Mouse (Mus musculus) heart, embryonic 15.5 days (tissue): ENCODE measurements at regions not wholly inside any gene's neighbourhood (a gene's known extent, or its start where the extent isn't known, plus 50 kb on each side); places are given as distances from the start of the nearest gene placed in this dataset.
A peak's percentile ranks its signal among the peaks of the same experiment; 100 is the strongest.

Experiments used
- ATAC-seq: fragments of 200-750 bp; cut with Nextera tagmentation; replicated peaks from 2 replicates; pipeline ENCODE4 v1.8.0; 2017; ENCODE audit warnings: low read depth, moderate TSS enrichment; ENCODE audit not compliant: insufficient number of reproducible peaks, insufficient read depth, low FRiP score
- H3K27ac ChIP-seq: fragments of 300-500 bp; sonication (generic); 2 replicates; pipeline ENCODE4 v1.5.1; 2015; ENCODE audit warnings: mild to moderate bottlenecking, inconsistent platforms
- H3K27me3 ChIP-seq: fragments of 300-500 bp; sonication (generic); 2 replicates; pipeline ENCODE4 v1.6.1; 2015; ENCODE audit warnings: inconsistent platforms
- H3K36me3 ChIP-seq: fragments of 300-500 bp; sonication (generic); 2 replicates; pipeline ENCODE4 v1.6.1; 2015; ENCODE audit warnings: mild to moderate bottlenecking, inconsistent platforms
- H3K4me1 ChIP-seq: fragments of 300-500 bp; sonication (generic); replicated peaks from 2 replicates; pipeline ENCODE4 v1.6.1; 2015; ENCODE audit warnings: inconsistent platforms
- H3K4me2 ChIP-seq: fragments of 300-500 bp; sonication (generic); 2 replicates; pipeline ENCODE4 v1.6.1; 2015; ENCODE audit warnings: inconsistent platforms, mild to moderate bottlenecking, moderate library complexity
- H3K4me3 ChIP-seq: fragments of 300-500 bp; sonication (generic); 2 replicates; pipeline ENCODE4 v1.5.1; 2015; ENCODE audit warnings: mild to moderate bottlenecking, inconsistent platforms
- H3K9ac ChIP-seq: fragments of 300-500 bp; sonication (generic); 2 replicates; pipeline ENCODE4 v1.6.1; 2015; ENCODE audit warnings: mild to moderate bottlenecking, inconsistent platforms
- H3K9me3 ChIP-seq: fragments of 300-500 bp; sonication (generic); replicated peaks from 2 replicates; pipeline ENCODE4 v1.6.1; 2016; ENCODE audit warnings: inconsistent platforms
- WGBS: fragments of 180-500 bp; shearing (Covaris S2); methylation state at CpG from one replicate; pipeline ENCODE4 v1.1.7; 2015; ENCODE audit warnings: mixed read lengths; 5-methylcytosine and 5-hydroxymethylcytosine counted together

DNA sequence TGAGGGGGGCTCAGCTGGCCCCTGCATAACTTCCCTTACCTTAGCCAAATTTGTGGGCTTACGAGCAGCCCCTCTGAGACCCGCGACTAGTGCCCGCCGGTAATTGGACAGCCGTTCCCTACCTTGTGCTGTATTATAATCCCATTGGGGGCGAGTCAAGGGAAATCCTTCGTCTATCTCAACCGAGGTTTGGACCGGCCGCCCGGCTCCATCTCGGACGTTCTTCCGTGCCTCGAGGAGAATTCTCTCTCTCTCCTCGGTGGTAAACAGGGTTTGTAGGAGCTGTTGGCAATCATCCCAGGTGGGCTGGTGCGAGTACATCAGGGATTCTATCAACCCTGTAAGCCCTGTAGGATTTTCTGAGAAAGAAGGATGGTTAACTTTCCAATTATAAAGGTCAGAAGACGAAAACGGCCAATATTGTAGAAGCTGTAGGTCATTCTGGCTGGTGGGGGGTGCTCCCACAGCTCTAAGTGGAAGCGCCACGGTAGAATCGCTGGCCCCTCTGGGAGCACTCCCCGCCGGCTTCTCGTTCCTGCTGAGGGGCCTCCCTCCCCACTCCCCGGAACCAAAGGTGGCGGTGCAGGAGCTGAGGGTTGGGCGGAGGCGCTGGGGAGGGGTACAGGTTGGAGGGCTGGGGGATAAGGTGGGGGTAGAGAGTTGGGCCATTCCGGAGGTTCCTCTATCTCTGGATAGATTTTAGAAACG, 278.6 kb downstream of the Gm21863 start:
- Histone ChIP-seq H3K27me3 (no peaks in the 10 kb centered on the region), H3K36me3 (no peaks in the 10 kb centered on the region; the same call in 1 of the 2 replicates), H3K9ac (no peak overlapping the region), H3K4me3 (no peak overlapping the region), H3K4me1 (no peaks in the 10 kb centered on the region), H3K27ac (no peak overlapping the region), H3K4me2 (no peak overlapping the region), H3K9me3 (peaks cover 62% of the 10 kb centered on the region)
- 60% methylated on average over 32 of the region's 32 CpGs for WGBS
- peak; percentile 16 for ATAC-seq

DNA sequence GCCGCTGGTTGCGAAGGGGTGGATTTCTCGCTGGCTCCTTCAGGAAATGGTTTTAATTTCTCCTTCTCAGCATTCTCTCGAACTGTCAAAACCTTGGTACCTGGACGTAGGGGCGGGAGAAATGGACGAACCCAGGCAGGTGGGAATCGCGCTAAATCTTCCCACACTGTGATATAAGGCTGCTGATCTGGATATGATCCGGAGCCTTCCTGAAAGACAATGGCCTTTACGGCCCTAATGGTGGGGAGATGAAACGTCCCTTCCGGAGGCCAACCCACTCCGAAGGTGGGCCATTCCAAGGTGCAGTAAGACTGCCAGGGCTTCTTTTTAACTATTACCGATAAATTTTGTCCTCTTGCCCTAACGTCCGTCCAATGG, 279.1 kb downstream of the Gm21863 start:
- H3K4me1 ChIP-seq: no peaks in the 10 kb centered on the region
- peaks cover 56% of the 10 kb centered on the region for H3K9me3 ChIP-seq
- WGBS: 61% methylated on average over 17 of the region's 17 CpGs
- no peak overlapping the region for H3K27ac ChIP-seq
- peak; percentile 41 for ATAC-seq
- H3K4me3 ChIP-seq: no peak overlapping the region
- no peaks in the 10 kb centered on the region; the same call in 1 of the 2 replicates for H3K36me3 ChIP-seq
- no peaks in the 10 kb centered on the region for H3K27me3 ChIP-seq
- no peak overlapping the region for H3K4me2 ChIP-seq
- no peak overlapping the region for H3K9ac ChIP-seq

- no peak overlapping the region for H3K27ac ChIP-seq
- H3K4me1 ChIP-seq: no peaks in the 10 kb centered on the region
- H3K36me3 ChIP-seq: no peaks in the 10 kb centered on the region; the same call in 1 of the 2 replicates
- no peak overlapping the region for H3K4me2 ChIP-seq
- peak; percentile 38 for ATAC-seq
- no peak overlapping the region for H3K4me3 ChIP-seq
- WGBS: 67% methylated on average over 25 of the region's 25 CpGs
- no peak overlapping the region for H3K9ac ChIP-seq
- H3K27me3 ChIP-seq: no peaks in the 10 kb centered on the region
- H3K9me3 ChIP-seq: peaks cover 52% of the 10 kb centered on the region
These were observed 279.6 kb downstream of the Gm21863 start for GRCm38 (mm10) chr12:20233871-20234307.
